Mouse (Mus musculus) intestine, embryonic 14.5 days (tissue): ENCODE results near the gene Slc35g2. TPM values are rescaled to one million over a fixed set of nuclear protein-coding genes. Genes with fewer than 3 reads are reported as not detected.

Experiments used
- ATAC-seq: fragments of 200-750 bp; cut with Nextera tagmentation; replicated peaks from 2 replicates; pipeline ENCODE4 v1.8.0; 2017; ENCODE audit warnings: low read depth, moderate number of reproducible peaks, moderate TSS enrichment, moderate library complexity; ENCODE audit not compliant: low FRiP score, low TSS enrichment
- DNase-seq: peaks from one replicate; pipeline ENCODE4 v3.0.0-alpha.2; 2018; ENCODE audit warnings: low spot score
- H3K27ac ChIP-seq: fragments of 300-500 bp; sonication (generic); 2 replicates; pipeline ENCODE4 v1.5.1; 2014; ENCODE audit warnings: low read depth, mild to moderate bottlenecking, control low read depth
- H3K27me3 ChIP-seq: fragments of 300-500 bp; sonication (generic); replicated peaks from 2 replicates; pipeline ENCODE4 v1.6.1; 2014; ENCODE audit warnings: low read length, control low read depth; ENCODE audit not compliant: control insufficient read depth, insufficient read depth
- H3K36me3 ChIP-seq: fragments of 300-500 bp; sonication (generic); 2 replicates; pipeline ENCODE4 v1.6.1; 2014; ENCODE audit warnings: low read length, control low read depth; ENCODE audit not compliant: control insufficient read depth, insufficient read depth
- H3K4me1 ChIP-seq: fragments of 300-500 bp; sonication (generic); replicated peaks from 2 replicates; pipeline ENCODE4 v1.6.1; 2014; ENCODE audit warnings: low read length, control low read depth, mixed read lengths; ENCODE audit not compliant: control insufficient read depth, insufficient read depth
- H3K4me2 ChIP-seq: fragments of 300-500 bp; sonication (generic); 2 replicates; pipeline ENCODE4 v1.6.1; 2014; ENCODE audit warnings: low read length
- H3K4me3 ChIP-seq: fragments of 300-500 bp; sonication (generic); 2 replicates; pipeline ENCODE4 v1.5.1; 2014; ENCODE audit warnings: low read depth, low read length, control low read depth, mixed read lengths
- H3K9ac ChIP-seq: fragments of 300-500 bp; sonication (generic); 2 replicates; pipeline ENCODE4 v1.6.1; 2014; ENCODE audit warnings: mild to moderate bottlenecking, low read length
- H3K9me3 ChIP-seq: fragments of 300-500 bp; sonication (generic); 2 replicates; pipeline ENCODE4 v1.6.1; 2016; ENCODE audit warnings: low read length, control low read depth; ENCODE audit not compliant: control insufficient read depth
- WGBS: fragments of 180-500 bp; shearing (Covaris S2); extraction: QIAGEN DNeasy Blood & Tissue Kit; methylation state at CpG from one replicate; pipeline ENCODE4 v1.1.7; 2014; 5-methylcytosine and 5-hydroxymethylcytosine counted together
- polyA plus RNA-seq: library from polyadenylated mRNA; unstranded; fragments of >200 nt; fragmentation: Nextera tagmentation; extraction: Ambion mirVana; gene quantifications from 2 replicates; pipeline ENCODE4 v1.2.1, GENCODE M21; 2014

Gene Slc35g2
- 4.4 and 5.3 TPM in 2 replicates for polyA plus RNA-seq

GRCm38 (mm10) chr9:100570626-100571233, at the start of gene Slc35g2:
Gene Slc35g2, minus strand, starts transcription at chr9:100571090.
- H3K4me3 ChIP-seq, result peak within 1 kb of the TSS; percentile 70
- H3K36me3 ChIP-seq, result no peaks in the 10 kb centered on the region
- H3K9me3 ChIP-seq, result no peaks in the 10 kb centered on the region
- DNase-seq, result peak; percentile 85
- peaks cover 8% of the 10 kb centered on the region for H3K4me1 ChIP-seq
- WGBS, result under 1% methylated on average over 55 of the region's 55 CpGs
- H3K27ac ChIP-seq, result no peak within 1 kb of the TSS
- peak within 1 kb of the TSS; percentile 58 for H3K9ac ChIP-seq
- peak within 1 kb of the TSS; percentile 95 for H3K4me2 ChIP-seq
- H3K27me3 ChIP-seq, result no peaks in the 10 kb centered on the region
- ATAC-seq, result peak; percentile 80

- 32% methylated on average over 11 of the region's 11 CpGs for WGBS
Observed at GRCm38 (mm10) chr9:100616947-100617346, 46.1 kb upstream of the Slc35g2 start.

GRCm38 (mm10) chr9:100613501-100614071, 42.7 kb upstream of the Slc35g2 start:
- Histone ChIP-seq H3K4me3 (no peak overlapping the region), H3K27ac (no peak overlapping the region), H3K4me1 (peaks cover 6% of the 10 kb centered on the region), H3K9ac (no peak overlapping the region), H3K4me2 (no peak overlapping the region), H3K36me3 (no peaks in the 10 kb centered on the region), H3K27me3 (no peaks in the 10 kb centered on the region), H3K9me3 (no peaks in the 10 kb centered on the region)
- DNase-seq (no peak), ATAC-seq (no peak)
- WGBS, result 90% methylated on average over 3 of the region's 3 CpGs

More at GRCm38 (mm10) chr9:100616947-100617346, 46.1 kb upstream of the Slc35g2 start:
- H3K36me3 ChIP-seq, result no peaks in the 10 kb centered on the region
- ATAC-seq, result no peak
- peak; percentile 64 for DNase-seq
- no peaks in the 10 kb centered on the region for H3K9me3 ChIP-seq
- no peak overlapping the region for H3K9ac ChIP-seq
- H3K4me1 ChIP-seq, result peaks cover 6% of the 10 kb centered on the region
- no peak overlapping the region for H3K4me3 ChIP-seq
- peak overlapping the region; percentile 7; the same call in 1 of the 2 replicates for H3K27ac ChIP-seq
- H3K27me3 ChIP-seq, result no peaks in the 10 kb centered on the region
- H3K4me2 ChIP-seq, result peak overlapping the region; percentile 11; the same call in 1 of the 2 replicates

- Histone ChIP-seq H3K9me3 (no peaks in the 10 kb centered on the region), H3K4me2 (no peak overlapping the region), H3K36me3 (no peaks in the 10 kb centered on the region), H3K4me1 (no peaks in the 10 kb centered on the region), H3K9ac (no peak overlapping the region), H3K27ac (no peak overlapping the region), H3K4me3 (no peak overlapping the region), H3K27me3 (no peaks in the 10 kb centered on the region)
- DNase-seq (no peak), ATAC-seq (no peak)
- WGBS, result 23% methylated on average over 7 of the region's 7 CpGs
Observed at GRCm38 (mm10) chr9:100605985-100606554, 35.2 kb upstream of the Slc35g2 start.

GRCm38 (mm10) chr9:100605522-100605921, 34.6 kb upstream of the Slc35g2 start:
- Histone ChIP-seq H3K4me2 (no peak overlapping the region), H3K27me3 (no peaks in the 10 kb centered on the region), H3K4me1 (no peaks in the 10 kb centered on the region), H3K9me3 (no peaks in the 10 kb centered on the region), H3K4me3 (no peak overlapping the region), H3K9ac (no peak overlapping the region), H3K36me3 (no peaks in the 10 kb centered on the region), H3K27ac (no peak overlapping the region)
- DNase-seq, result no peak
- ATAC-seq, result no peak
- WGBS, result 80% methylated on average over 1 of the region's 1 CpGs

- no peaks in the 10 kb centered on the region for H3K27me3 ChIP-seq
- H3K36me3 ChIP-seq, result no peaks in the 10 kb centered on the region
- no peaks in the 10 kb centered on the region for H3K9me3 ChIP-seq
- 66% methylated on average over 5 of the region's 5 CpGs for WGBS
- no peak for DNase-seq
- no peak overlapping the region for H3K4me3 ChIP-seq
- H3K27ac ChIP-seq, result no peak overlapping the region
- no peak for ATAC-seq
- H3K4me2 ChIP-seq, result no peak overlapping the region
- H3K4me1 ChIP-seq, result no peaks in the 10 kb centered on the region
- H3K9ac ChIP-seq, result no peak overlapping the region
Observed at GRCm38 (mm10) chr9:100603156-100603555, 32.3 kb upstream of the Slc35g2 start.

GRCm38 (mm10) chr9:100602130-100602529, 31.2 kb upstream of the Slc35g2 start:
- no peak overlapping the region for H3K27ac ChIP-seq
- H3K9ac ChIP-seq, result no peak overlapping the region
- WGBS, result 86% methylated on average over 1 of the region's 1 CpGs
- DNase-seq, result no peak
- ATAC-seq, result no peak
- no peaks in the 10 kb centered on the region for H3K9me3 ChIP-seq
- H3K4me3 ChIP-seq, result no peak overlapping the region
- H3K36me3 ChIP-seq, result no peaks in the 10 kb centered on the region
- no peak overlapping the region for H3K4me2 ChIP-seq
- no peaks in the 10 kb centered on the region for H3K4me1 ChIP-seq
- no peaks in the 10 kb centered on the region for H3K27me3 ChIP-seq

- no peak overlapping the region for H3K27ac ChIP-seq
- no peak overlapping the region for H3K9ac ChIP-seq
- H3K9me3 ChIP-seq, result no peaks in the 10 kb centered on the region
- H3K27me3 ChIP-seq, result no peaks in the 10 kb centered on the region
- H3K4me2 ChIP-seq, result no peak overlapping the region
- ATAC-seq (no peak), DNase-seq (no peak)
- no peaks in the 10 kb centered on the region for H3K4me1 ChIP-seq
- H3K4me3 ChIP-seq, result no peak overlapping the region
- no peaks in the 10 kb centered on the region for H3K36me3 ChIP-seq
- WGBS, result 69% methylated on average over 3 of the region's 3 CpGs
Observed at GRCm38 (mm10) chr9:100599761-100600328, 29.0 kb upstream of the Slc35g2 start.
